Mouse (Mus musculus) frontal cortex, postnatal 14 days (tissue): ENCODE measurements around the gene Mcm5.

Source experiments
- DNase-seq, 2 experiments: peaks; one replicate each; pipeline ENCODE4 v3.0.0; 2022; ENCODE audit warnings: low spot score in 2 of 2

The Mcm5 gene

DNA sequence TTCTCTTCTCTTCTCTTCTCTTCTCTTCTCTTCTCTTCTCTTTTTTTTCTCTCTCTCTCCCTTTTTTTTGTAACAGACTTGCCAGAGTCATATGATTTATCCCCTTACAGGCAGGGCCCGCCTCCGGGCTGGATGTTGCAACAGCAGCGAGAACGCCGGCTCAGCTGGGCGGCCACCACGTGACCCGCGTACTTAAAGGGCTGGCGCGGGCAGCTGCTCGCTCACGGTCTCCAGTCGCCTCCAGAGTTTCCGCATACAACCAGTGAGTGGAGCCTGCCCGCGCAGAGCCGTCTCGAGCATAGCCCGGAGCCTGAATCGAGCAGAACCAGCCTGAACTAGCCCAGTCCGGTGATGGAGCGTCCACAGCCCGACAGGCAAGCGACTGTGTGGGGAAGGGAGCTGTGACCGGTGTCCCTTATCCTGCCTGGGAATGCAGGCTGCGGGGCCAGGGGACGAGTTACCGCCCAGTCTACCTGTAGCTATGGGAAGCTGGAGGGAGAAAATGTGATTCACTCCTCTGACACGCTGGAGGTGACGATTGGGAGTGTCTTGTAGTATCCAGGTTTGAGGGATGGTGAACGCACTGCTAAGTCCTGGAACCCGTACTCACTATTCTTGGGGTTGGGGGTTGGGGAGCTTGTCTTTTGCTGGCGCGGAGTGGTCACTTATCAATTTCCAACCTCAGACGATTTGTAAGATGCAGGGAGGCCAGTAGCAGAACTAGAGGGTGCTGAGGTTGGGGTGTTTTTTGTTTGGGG, 15.8 kb upstream of the Mcm5 start, which contains the start of gene Hmox1:
Hmox1 (plus strand) TSS at position 223 of the 758 bp plus-strand sequence.
- DNase-seq = peak; percentile 76 to 77

DNA sequence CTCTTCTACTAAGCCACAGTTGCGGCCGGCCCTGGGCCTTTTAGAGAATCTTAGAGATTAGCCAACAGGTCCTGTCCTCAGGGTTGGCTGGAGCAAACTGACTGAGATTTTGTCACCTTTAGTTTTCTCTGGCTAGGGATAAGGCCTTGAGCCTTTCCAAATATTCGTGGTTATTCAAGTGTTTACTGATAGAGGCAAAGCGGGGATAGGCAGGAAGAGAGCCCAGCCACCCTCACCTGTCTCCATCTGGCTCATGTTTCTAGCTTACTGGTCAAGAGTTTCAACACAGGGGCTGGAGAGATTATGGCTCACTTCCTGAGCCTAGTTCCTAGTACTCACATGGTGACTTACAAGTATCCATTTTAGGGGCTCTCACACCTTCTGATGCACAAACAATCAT, 6.4 kb upstream of the Mcm5 start:
- no peak for DNase-seq

DNA sequence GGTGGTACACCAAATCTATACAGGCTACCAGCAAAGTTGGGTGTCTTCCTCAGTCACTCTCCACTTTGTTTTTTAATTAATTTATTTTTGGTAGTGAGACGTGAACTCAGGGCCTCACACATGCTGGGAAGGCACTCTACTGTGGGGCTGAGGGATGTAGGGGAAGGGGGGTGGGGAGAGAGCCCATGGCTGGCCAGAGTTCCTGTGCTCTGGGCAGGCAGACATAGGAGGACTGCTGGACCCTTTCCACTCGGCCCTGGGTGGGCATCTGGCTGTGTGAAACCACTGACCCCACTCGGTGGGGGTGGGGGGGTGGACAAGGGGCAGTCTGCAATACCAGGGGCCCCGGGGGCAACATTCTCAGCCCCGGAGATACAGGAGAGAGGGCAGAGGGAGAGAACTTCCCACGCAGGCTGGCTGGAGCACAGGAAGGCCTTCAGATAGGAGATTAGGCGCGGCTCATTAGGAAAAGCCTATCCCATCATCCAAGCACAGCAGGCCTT, 5.9 kb upstream of the Mcm5 start:
- DNase-seq = no peak

GRCm38 (mm10) chr8:75108527-75109235, 688 bp upstream of the Mcm5 start:
- DNase-seq = peak; percentile 49 to 64

- DNase-seq = no peak
These were observed 724 bp downstream of the Mcm5 start for GRCm38 (mm10) chr8:75110093-75110492.

DNA sequence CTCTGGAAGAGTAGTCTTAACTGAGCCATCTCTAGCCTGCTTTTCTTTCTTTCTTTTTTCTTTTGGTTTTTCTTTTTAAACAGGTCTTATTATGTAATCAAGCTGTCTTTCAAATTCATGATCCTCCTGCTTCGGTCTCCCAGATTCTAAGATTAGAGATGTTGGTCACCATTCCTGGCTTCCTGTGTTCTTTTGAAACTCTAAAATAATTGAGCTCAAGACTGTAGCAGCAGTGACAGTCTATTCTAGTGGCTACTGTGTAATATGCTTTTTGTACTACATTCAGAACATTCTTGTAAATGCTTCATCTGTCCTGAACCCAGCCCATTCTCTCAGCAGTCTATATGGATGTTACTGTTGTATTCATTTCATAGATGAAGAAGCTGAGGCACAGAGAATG, 9.1 kb downstream of the Mcm5 start:
- DNase-seq = no peak

DNA sequence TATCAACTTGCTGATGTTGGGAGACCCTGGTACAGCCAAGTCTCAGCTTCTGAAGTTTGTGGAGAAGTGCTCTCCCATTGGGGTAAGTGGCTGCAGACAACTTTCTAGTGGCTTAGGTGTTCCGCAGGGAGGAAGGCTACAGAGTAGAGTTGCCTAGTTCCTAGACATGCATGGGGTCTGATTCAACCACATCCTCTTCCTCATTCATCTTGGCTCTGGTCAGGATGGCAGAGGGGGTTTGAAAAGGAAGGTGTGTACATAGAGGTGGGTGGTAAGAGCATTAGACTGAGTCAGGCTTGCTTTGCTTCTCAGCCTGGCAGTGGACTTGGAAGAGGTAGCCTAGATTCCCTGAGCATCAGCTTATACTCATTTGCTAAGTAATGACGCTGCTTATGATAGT, 9.9 kb downstream of the Mcm5 start:
- DNase-seq = no peak

DNA sequence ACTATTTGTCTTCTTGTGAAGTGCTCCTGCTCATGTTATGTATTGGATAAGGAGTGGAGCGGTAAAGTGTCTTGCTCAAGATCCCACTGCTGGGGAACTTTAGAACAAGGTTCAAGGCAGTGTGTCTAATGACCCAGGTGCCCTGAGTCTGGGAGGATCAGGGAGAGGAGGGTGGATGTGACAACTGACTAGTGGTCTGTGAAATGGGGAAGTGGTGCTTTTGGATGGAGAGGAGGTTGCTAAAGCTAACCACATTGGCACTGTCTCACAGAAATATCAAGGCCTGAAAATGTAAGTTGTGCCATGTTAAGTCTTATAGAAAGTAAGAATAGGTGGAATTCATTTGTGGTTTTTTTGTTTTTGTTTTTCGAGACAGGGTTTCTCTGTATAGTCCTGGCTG, 10.4 kb downstream of the Mcm5 start:
- DNase-seq = no peak

GRCm38 (mm10) chr8:75127406-75127805, 18.0 kb downstream of the Mcm5 start:
- DNase-seq = no peak

- peak in 1 of 2 experiments; percentile 40 for DNase-seq
These were observed 23.1 kb downstream of the Mcm5 start for GRCm38 (mm10) chr8:75132485-75132884.

DNA sequence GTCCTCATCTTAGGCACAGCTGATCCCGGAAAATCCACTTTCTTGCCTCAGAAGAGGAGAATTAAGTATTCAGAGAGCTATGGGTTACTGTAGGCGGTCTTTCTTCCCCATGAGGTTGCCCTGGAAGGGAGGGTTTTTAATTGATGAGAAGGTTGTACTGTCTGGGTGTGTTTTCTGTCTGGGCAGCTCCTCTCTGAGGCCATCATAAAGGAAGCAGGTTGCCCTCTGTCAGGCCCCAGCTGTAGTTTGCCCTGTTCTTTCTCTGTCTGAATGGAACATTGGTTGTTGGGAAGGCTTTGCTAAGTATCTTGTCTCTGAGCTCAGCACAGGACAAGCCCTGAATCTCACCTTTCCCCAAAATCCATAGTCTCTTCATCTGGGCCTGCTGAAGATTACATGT, 24.0 kb downstream of the Mcm5 start:
- no peak for DNase-seq

GRCm38 (mm10) chr8:75134603-75135391, 25.4 kb downstream of the Mcm5 start:
- peak in 1 of 2 experiments; percentile 46 for DNase-seq

GRCm38 (mm10) chr8:75135756-75136155, 26.4 kb downstream of the Mcm5 start:
- DNase-seq = peak in 1 of 2 experiments; percentile 26

GRCm38 (mm10) chr8:75136256-75136655, 26.9 kb downstream of the Mcm5 start:
- DNase-seq = no peak

GRCm38 (mm10) chr8:75137536-75137935, 28.2 kb downstream of the Mcm5 start:
- DNase-seq = no peak

- DNase-seq = no peak
These were observed 41.7 kb downstream of the Mcm5 start for GRCm38 (mm10) chr8:75150911-75151610.

GRCm38 (mm10) chr8:75151743-75152142, 42.4 kb downstream of the Mcm5 start:
- DNase-seq = no peak

- DNase-seq = peak in 1 of 2 experiments; percentile 29
These were observed 43.2 kb downstream of the Mcm5 start for GRCm38 (mm10) chr8:75152505-75153082.

DNA sequence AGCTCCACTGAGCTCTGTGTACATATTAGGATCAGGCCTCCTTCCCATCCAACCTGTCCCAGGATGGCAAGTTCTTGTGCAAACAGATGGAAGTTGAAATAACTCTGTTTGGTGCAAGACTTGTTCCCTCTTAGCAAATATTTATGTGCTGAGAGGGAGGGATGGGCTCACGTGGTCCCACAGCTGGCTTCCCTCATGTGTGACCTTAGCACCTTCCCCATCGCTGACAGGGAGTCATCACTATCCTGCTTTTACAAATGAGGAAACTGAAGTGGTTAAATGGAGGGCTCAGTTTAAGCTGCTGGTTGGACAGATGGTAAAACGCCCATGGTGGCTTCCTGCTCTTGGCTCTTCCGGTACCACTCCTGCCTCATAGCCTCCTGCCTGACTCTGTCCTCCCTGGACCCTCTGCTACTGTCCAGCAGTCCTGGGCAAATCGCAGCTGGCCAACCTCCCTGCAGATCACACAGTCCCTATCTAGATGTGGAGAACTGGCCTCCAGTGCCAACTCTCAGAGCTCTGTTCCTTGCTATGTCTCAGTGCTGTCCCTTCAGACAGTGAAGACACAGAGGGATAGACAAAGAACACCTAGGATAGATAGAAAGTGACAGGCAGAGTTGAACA, 45.6 kb downstream of the Mcm5 start:
- DNase-seq = no peak

DNA sequence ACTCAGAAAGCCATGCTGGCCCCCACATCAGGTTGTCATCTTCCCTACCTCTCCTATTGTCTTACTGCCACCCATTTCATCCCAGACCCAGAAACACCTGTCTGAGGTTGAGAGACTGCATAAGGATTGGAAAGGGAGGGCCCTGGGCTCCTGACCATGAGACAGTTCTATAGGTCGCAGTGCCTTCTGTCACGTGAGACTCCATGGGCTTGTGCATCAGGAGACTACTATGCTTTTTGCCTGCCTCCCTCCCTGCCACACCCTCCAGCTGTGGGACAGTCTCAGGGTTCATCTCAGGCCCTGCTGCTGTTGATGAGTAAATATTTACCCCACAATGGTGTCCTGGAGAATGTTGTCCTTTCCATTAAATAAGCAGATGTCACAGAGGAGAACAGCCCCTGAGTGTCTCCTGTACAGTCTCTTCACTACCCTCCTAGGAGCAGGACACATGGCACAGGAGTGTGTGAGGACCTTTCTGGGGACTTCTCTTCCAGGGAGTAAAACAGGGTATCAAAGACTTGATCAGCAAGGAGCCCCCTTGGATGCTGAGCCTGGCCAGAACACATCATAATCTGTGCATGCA, 46.5 kb downstream of the Mcm5 start:
- DNase-seq = no peak
